Mouse (Mus musculus) liver, adult 2 months (tissue): ENCODE results near the gene Card9. TPM values are rescaled to one million over a fixed set of nuclear protein-coding genes. Genes with fewer than 3 reads are reported as not detected.
"Not testable (repeated sequence)": the region's sequence is repeated elsewhere in the genome, so short reads cannot be mapped to it uniquely, and the experiment has no call there.

Source experiments
- DNase-seq: peaks from one replicate; pipeline ENCODE4 v3.0.0-alpha.2; 2011; ENCODE audit warnings: low read depth, low spot score; ENCODE audit errors: extremely low read depth
- H3K27ac ChIP-seq: fragments of 200-500 bp; replicated peaks from 2 replicates; pipeline ENCODE4 v1.5.1; 2012; ENCODE audit warnings: low read depth, mild to moderate bottlenecking, control low read depth, inconsistent platforms, low read length; ENCODE audit not compliant: insufficient read depth
- H3K27me3 ChIP-seq: fragments of 200-500 bp; 2 replicates; pipeline ENCODE4 v1.6.1; 2012; ENCODE audit warnings: mild to moderate bottlenecking, moderate library complexity, low read length, inconsistent platforms; ENCODE audit not compliant: control insufficient read depth, insufficient read depth
- H3K36me3 ChIP-seq: fragments of 200-500 bp; 2 replicates; pipeline ENCODE4 v1.6.1; 2012; ENCODE audit warnings: low read length, inconsistent platforms; ENCODE audit not compliant: control insufficient read depth, insufficient read depth
- H3K4me1 ChIP-seq: fragments of 200-500 bp; 2 replicates; pipeline ENCODE4 v1.6.1; 2011; ENCODE audit warnings: low read length; ENCODE audit not compliant: control insufficient read depth, insufficient read depth
- H3K4me3 ChIP-seq: fragments of 200-500 bp; 2 replicates; pipeline ENCODE4 v1.5.1; 2011; ENCODE audit warnings: low read depth, mild to moderate bottlenecking, control low read depth, low read length, moderate library complexity; ENCODE audit not compliant: insufficient read depth
- H3K79me2 ChIP-seq: fragments of 200-500 bp; 2 replicates; pipeline ENCODE4 v1.6.1; 2012; ENCODE audit warnings: inconsistent platforms, mild to moderate bottlenecking, low read length, moderate library complexity; ENCODE audit not compliant: control insufficient read depth, insufficient read depth
- H3K9ac ChIP-seq: fragments of 200-500 bp; 2 replicates; pipeline ENCODE4 v1.6.1; 2012; ENCODE audit warnings: low read depth, mild to moderate bottlenecking, control low read depth, inconsistent platforms, low read length
- CTCF ChIP-seq: fragments of 200-500 bp; IDR thresholded peaks from 2 replicates; pipeline ENCODE4 v1.5.1; 2011; ENCODE audit warnings: low read depth, low read length, control low read depth
- POLR2A ChIP-seq: fragments of 200-500 bp; IDR thresholded peaks from 2 replicates; pipeline ENCODE4 v1.6.1; 2011; ENCODE audit warnings: low read length, control low read depth; ENCODE audit not compliant: insufficient read depth; ENCODE audit errors: extremely low read depth
- WGBS: fragments of 180-500 bp; shearing (Covaris S2); methylation state at CpG from one replicate; pipeline ENCODE4 v1.1.7; 2018; 5-methylcytosine and 5-hydroxymethylcytosine counted together
- polyA plus RNA-seq: library from polyadenylated mRNA; depleted of rRNA; stranded (reverse); fragments of >200 nt; gene quantifications from 2 replicates; pipeline ENCODE4 v1.2.3, GENCODE M21; 2012
- total RNA-seq: library from RNA; depleted of rRNA; stranded (reverse); fragments of >200 nt; gene quantifications from 2 replicates; pipeline ENCODE4 v1.2.3, GENCODE M21; 2014

Gene Card9
- total and polyA plus RNA-seq, 2 experiments: 0.84 to 0.92 TPM

DNA sequence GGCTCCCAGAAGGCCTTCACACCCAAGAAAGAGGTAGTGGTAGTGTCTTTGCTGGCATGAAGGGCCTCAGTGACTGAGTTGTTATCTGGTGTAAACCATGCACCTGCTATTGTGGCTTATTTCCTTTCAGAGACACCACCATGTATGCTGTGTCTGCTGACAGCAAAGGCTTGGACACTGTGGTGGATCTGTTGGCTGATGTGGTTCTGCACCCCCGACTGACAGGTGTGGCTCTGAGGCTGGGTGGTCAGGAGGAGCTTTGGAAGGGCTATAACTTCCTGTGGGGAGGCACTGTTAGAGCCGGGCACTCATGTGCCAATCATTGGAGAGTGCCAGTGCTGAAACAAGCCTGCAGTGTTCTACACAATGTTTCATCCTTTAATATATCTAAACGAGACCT, 30.2 kb upstream of the Card9 start:
- peaks cover 13% of the 10 kb centered on the region; the same call in 1 of the 2 replicates for H3K79me2 ChIP-seq
- H3K27ac ChIP-seq: no peak overlapping the region
- DNase-seq: no peak
- no peaks in the 10 kb centered on the region for H3K27me3 ChIP-seq
- 75% methylated on average over 3 of the region's 3 CpGs for WGBS
- H3K4me1 ChIP-seq: peaks cover 8% of the 10 kb centered on the region
- H3K4me3 ChIP-seq: no peak overlapping the region
- H3K9ac ChIP-seq: no peak overlapping the region
- no peak for TF ChIP-seq POLR2A
- TF ChIP-seq CTCF: no peak
- H3K36me3 ChIP-seq: peaks cover 25% of the 10 kb centered on the region

DNA sequence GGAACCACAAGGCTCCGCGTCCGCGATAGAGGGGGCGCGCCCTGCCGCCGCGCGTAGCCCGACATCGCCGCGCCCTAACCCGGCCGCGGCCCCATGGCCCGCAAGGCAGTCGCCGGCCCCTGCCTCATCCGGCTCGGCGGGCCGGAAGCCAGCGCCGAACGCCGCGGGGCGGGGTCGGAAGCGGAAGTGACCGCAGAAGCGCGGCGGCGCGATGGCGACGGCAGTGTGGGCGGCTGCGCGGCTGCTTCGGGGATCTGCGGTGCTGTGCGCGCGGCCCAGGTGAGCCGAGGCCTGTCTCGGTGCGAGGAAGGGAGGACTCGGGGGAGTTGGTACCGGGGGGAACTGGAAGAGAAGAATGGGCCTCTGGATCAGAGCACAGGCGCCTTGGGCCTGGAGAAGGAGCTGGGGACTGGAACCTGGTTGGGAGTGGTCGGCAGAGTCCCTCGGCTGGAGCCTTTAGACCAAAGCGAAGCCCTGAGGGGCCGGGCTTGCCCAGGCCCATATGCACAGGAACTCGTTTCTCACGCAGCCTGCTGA, 28.5 kb upstream of the Card9 start, which contains the start of the genes Entr1 and Pmpca:
Gene Entr1, minus strand, starts transcription at position 163 of the 537 bp plus-strand sequence.
Gene Pmpca, plus strand, starts transcription at position 186 of the 537 bp plus-strand sequence.
- peaks cover 21% of the 10 kb centered on the region for H3K36me3 ChIP-seq
- TF ChIP-seq POLR2A (peak; percentile 78; the same call in 1 of the 2 replicates), CTCF (no peak)
- peak within 1 kb of the TSS; percentile 16; the same call in 1 of the 2 replicates for H3K27ac ChIP-seq
- peak; percentile 39 for DNase-seq
- H3K4me3 ChIP-seq: peak within 1 kb of the TSS; percentile 73
- H3K4me1 ChIP-seq: peaks cover 8% of the 10 kb centered on the region
- WGBS: under 1% methylated on average over 60 of the region's 60 CpGs
- peaks cover 13% of the 10 kb centered on the region; the same call in 1 of the 2 replicates for H3K79me2 ChIP-seq
- H3K27me3 ChIP-seq: no peaks in the 10 kb centered on the region
- peak within 1 kb of the TSS; percentile 92 for H3K9ac ChIP-seq

DNA sequence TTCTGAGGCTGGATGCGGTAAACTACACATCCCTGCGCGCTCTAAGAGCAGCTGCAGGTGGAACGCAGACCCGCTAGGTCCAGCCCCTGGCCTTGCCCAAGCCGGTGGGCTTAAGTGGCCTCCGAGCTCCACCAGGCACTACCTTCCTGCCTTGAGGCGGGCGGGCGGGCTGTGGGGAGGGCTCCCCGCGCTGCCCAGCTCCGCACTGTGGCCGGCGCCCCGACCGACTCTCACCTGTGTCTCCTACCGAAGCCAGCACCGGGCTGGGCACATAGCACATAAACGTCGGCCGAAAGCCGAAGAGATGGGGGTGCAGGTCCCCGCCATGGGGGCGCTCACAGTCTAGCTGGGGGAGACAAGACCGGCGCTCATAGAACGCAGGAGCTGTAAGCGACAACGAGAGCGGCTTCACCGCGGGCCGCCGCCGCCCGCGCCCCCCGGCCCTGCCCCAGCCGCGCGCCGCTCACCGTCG, 28.0 kb upstream of the Card9 start:
- DNase-seq: no peak
- TF ChIP-seq CTCF: no peak
- H3K4me1 ChIP-seq: peaks cover 8% of the 10 kb centered on the region
- no peaks in the 10 kb centered on the region for H3K27me3 ChIP-seq
- H3K27ac ChIP-seq: no peak overlapping the region
- peaks cover 22% of the 10 kb centered on the region for H3K36me3 ChIP-seq
- peak overlapping the region; percentile 73 for H3K4me3 ChIP-seq
- peak overlapping the region; percentile 92 for H3K9ac ChIP-seq
- 1% methylated on average over 42 of the region's 45 CpGs for WGBS
- H3K79me2 ChIP-seq: peaks cover 13% of the 10 kb centered on the region; the same call in 1 of the 2 replicates

DNA sequence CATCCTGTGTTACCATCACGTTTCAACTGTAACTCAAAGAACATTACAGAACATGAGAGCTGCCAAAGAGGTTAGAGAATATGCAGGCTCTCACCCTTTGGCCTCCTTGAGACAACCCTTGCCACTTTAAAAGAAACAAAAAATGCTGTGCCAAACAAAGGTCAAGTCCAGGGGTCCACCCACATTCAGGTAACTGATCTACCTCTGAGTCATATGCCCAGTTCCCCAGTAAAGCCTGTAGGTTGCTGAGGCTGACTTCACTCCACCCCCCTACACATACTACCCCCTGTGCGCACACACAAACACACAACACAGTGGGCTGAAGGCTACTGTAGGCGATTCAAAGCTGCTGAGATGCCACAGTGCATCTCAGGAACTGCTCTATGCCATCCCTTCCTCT, 27.0 kb upstream of the Card9 start:
- no peak overlapping the region for H3K27ac ChIP-seq
- 86% methylated on average over 3 of the region's 3 CpGs for WGBS
- H3K9ac ChIP-seq: no peak overlapping the region
- TF ChIP-seq CTCF (no peak), POLR2A (no peak)
- no peak for DNase-seq
- no peak overlapping the region for H3K4me3 ChIP-seq
- peaks cover 13% of the 10 kb centered on the region; the same call in 1 of the 2 replicates for H3K79me2 ChIP-seq
- peaks cover 19% of the 10 kb centered on the region for H3K36me3 ChIP-seq
- H3K27me3 ChIP-seq: no peaks in the 10 kb centered on the region
- peaks cover 8% of the 10 kb centered on the region for H3K4me1 ChIP-seq

DNA sequence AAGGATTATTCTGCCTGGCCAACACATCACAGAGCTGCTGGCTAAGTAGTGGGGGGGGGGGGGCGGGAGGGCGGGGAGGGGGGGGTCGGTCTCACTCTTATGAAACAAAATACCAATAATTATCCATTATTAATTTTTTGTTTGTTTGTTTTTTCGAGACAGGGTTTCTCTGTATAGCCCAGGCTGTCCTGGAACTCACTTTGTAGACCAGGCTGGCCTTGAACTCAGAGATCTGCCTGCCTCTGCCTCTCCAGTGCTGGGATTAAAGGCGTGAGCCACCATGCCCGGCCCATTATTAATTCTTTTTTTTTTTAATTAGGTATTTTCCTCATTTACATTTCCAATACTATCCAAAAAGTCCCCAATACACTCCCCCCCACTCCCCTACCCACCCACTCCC, 20.2 kb upstream of the Card9 start:
- WGBS: 15% methylated on average over 6 of the region's 6 CpGs
- not testable (repeated sequence) for H3K79me2 ChIP-seq, H3K9ac ChIP-seq, DNase-seq, H3K27ac ChIP-seq, H3K4me1 ChIP-seq, H3K27me3 ChIP-seq
- Histone ChIP-seq H3K36me3 (peaks cover 20% of the 10 kb centered on the region; the same call in 1 of the 2 replicates), H3K4me3 (peak overlapping the region; percentile 72)

DNA sequence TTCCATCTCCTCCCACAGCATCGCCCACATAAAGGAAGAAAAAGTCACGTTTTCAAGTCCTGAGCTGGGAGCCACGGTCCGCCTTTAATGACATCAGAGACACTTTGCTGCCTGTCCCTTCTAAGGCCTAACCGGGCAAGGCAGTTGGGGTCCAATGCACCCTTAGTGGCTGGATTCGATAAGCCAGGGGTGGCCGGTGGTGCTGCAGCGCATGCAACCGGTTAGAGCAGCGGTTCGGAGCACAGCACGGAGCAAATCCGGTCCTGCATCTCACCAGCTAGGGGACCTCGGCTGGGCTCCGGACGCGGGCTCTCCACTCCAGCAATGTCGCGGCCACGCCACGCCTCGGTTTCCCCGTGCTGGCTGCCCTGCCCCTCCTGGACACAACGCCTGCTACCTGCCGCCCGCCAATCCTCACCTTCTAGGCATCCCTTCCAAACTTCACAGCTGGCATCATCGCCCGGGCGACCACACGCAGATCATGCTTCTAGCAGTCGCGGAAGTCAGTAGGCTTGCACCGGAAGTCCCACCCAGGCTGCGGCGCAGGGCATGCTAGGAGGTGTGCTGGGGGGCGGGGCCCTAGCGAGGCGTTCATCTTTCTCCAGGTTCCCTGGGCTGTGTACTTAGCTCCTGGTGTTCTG, 19.5 kb upstream of the Card9 start, which contains the start of gene Snapc4:
Gene Snapc4, minus strand, starts transcription at position 523 of the 641 bp plus-strand sequence.
- Histone ChIP-seq H3K79me2 (no peaks in the 10 kb centered on the region), H3K27me3 (no peaks in the 10 kb centered on the region), H3K27ac (no peak within 1 kb of the TSS), H3K9ac (peak within 1 kb of the TSS; percentile 79), H3K4me1 (peaks cover 2% of the 10 kb centered on the region; the same call in 1 of the 2 replicates), H3K36me3 (peaks cover 18% of the 10 kb centered on the region; the same call in 1 of the 2 replicates), H3K4me3 (peak within 1 kb of the TSS; percentile 72)
- DNase-seq: peak; percentile 68
- TF ChIP-seq POLR2A (0 out of 2 replicates have a peak, but pooled peaks have one; percentile 7), CTCF (no peak)
- WGBS: under 1% methylated on average over 38 of the region's 38 CpGs
